Mouse (Mus musculus) liver, embryonic 14.5 days (tissue): ENCODE measurements around the gene 1700029P11Rik. TPM values are rescaled to one million over a fixed set of nuclear protein-coding genes. Genes with fewer than 3 reads are reported as not detected.

Experiments
- ATAC-seq: fragments of 200-750 bp; cut with Nextera tagmentation; 2 replicates; pipeline ENCODE4 v1.8.0; 2017; ENCODE audit warnings: moderate number of reproducible peaks, mild to moderate bottlenecking, moderate library complexity; ENCODE audit not compliant: insufficient read depth
- DNase-seq, 3 experiments: peaks; one replicate each; pipeline ENCODE4 v3.0.0-alpha.2; 2012 to 2013; ENCODE audit warnings: low read depth in 3 of 3, low spot score in 3 of 3
- H3K27ac ChIP-seq: fragments of 300-500 bp; sonication (generic); 2 replicates; pipeline ENCODE4 v1.5.1; 2014; ENCODE audit warnings: moderate library complexity, mild to moderate bottlenecking, control low read depth, inconsistent platforms
- H3K27me3 ChIP-seq: fragments of 300-500 bp; sonication (generic); 2 replicates; pipeline ENCODE4 v1.6.1; 2014; ENCODE audit warnings: mild to moderate bottlenecking, low read length, moderate library complexity; ENCODE audit not compliant: control insufficient read depth, insufficient read depth
- H3K36me3 ChIP-seq: fragments of 300-500 bp; sonication (generic); replicated peaks from 2 replicates; pipeline ENCODE4 v1.6.1; 2014; ENCODE audit warnings: low read depth; ENCODE audit not compliant: control insufficient read depth, insufficient read depth
- H3K4me1 ChIP-seq, 2 experiments: fragments of 200-500 bp in 1 of 2; fragments of 300-500 bp in 1 of 2; sonication (generic) in 1 of 2; replicated peaks; 2 replicates each; pipeline ENCODE4 v1.6.1; 2012 to 2014; ENCODE audit warnings: antibody characterized with exemption in 1 of 2, inconsistent platforms in 1 of 2, low read length in 1 of 2; ENCODE audit not compliant: control insufficient read depth in 2 of 2, insufficient read depth in 2 of 2
- H3K4me2 ChIP-seq: fragments of 300-500 bp; sonication (generic); 2 replicates; pipeline ENCODE4 v1.6.1; 2014; ENCODE audit warnings: low read depth, mild to moderate bottlenecking, control low read depth, moderate library complexity
- H3K4me3 ChIP-seq, 2 experiments: fragments of 200-500 bp in 1 of 2; fragments of 300-500 bp in 1 of 2; sonication (generic) in 1 of 2; 2 replicates each; pipeline ENCODE4 v1.5.1; 2012 to 2014; ENCODE audit warnings: low read depth in 2 of 2, low read length in 2 of 2, mild to moderate bottlenecking in 2 of 2, control low read depth in 1 of 2, inconsistent platforms in 1 of 2, moderate library complexity in 1 of 2; ENCODE audit not compliant: insufficient read depth in 1 of 2
- H3K9ac ChIP-seq: fragments of 300-500 bp; sonication (generic); replicated peaks from 2 replicates; pipeline ENCODE4 v1.6.1; 2014; ENCODE audit warnings: mild to moderate bottlenecking, control low read depth, moderate library complexity
- H3K9me3 ChIP-seq: fragments of 300-500 bp; sonication (generic); 2 replicates; pipeline ENCODE4 v1.6.1; 2016; ENCODE audit warnings: low read length, mixed read lengths; ENCODE audit not compliant: control insufficient read depth
- CTCF ChIP-seq: IDR thresholded peaks from 2 replicates; pipeline ENCODE4 v1.5.1; 2016; ENCODE audit warnings: antibody characterized with exemption, low read depth, control low read depth
- EP300 ChIP-seq: IDR thresholded peaks from 2 replicates; pipeline ENCODE4 v1.6.1; 2016; ENCODE audit warnings: antibody characterized with exemption, low read depth
- WGBS: fragments of 180-500 bp; shearing (Covaris S2); extraction: QIAGEN DNeasy Blood & Tissue Kit; methylation state at CpG from one replicate; pipeline ENCODE4 v1.1.7; 2014; ENCODE audit not compliant: insufficient replicate concordance; 5-methylcytosine and 5-hydroxymethylcytosine counted together
- polyA plus RNA-seq, 2 experiments: library from polyadenylated mRNA; depleted of rRNA in 1 of 2; stranded (reverse) in 1 of 2; unstranded in 1 of 2; fragments of >200 nt; fragmentation: Nextera tagmentation in 1 of 2; extraction: Ambion mirVana in 1 of 2; gene quantifications; 2 replicates each; pipeline versions ENCODE4 v1.2.1 to v1.2.3; 2012 to 2014

1700029P11Rik gene
- polyA plus RNA-seq, 2 experiments: not detected

DNA sequence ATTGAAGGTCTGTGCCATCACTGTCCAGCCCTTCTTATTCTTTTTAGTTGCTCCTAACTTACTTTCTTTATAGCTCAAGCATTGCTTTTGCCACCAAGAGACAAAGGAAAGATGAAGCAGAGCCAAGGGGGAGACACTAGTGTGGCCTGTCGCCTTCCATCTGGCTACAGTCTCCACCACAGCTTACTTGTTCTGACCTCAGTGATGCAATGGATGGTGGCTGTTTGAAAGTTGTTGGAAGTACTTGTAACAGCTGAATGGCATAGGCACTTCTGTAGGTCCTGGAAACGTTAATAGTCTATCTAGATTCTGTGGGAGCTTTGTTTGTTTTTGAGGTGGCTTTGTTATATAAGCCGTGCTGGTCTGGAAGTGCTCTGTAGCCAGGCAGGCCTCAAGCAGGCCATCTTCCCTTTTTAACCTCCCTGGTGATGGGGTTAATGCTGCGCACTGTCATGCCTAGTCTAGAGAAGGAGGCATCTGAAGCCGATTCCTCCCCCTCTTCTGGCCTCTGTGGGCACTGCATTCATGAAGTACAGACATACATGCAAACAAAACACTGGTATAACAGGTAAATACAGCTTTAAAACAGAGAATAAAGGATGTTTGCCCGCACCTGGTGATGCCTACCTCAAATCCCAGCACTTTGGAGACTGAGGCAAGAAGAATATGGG lies 43.8 kb downstream of the 1700029P11Rik start:
- 83% methylated on average over 6 of the region's 6 CpGs for WGBS
- TF ChIP-seq EP300 (no peak), CTCF (no peak)

DNA sequence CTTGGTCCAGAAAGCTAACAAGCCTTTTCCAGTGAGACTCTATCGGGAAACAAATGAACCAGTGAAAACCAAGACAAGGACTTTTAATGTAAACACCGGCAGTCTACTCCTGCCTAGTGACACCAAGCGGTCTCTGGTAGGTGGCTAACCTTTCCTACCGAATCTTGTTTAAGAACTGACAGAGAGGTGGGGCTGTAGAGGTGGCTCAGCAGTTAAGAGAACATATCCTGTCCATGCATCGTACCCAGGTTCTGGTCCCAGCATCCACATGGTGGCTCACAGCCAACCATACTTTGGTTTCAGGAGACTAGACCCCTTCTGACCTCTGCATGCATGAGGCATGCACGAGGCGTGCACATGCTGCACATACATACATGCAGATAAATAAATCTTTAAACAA lies 46.9 kb downstream of the 1700029P11Rik start:
- Histone ChIP-seq H3K4me1 (no peaks in the 10 kb centered on the region), H3K9me3 (no peaks in the 10 kb centered on the region), H3K4me2 (no peak overlapping the region), H3K9ac (no peak overlapping the region), H3K4me3 (no peak overlapping the region), H3K36me3 (peaks cover 64% of the 10 kb centered on the region), H3K27me3 (no peaks in the 10 kb centered on the region), H3K27ac (no peak overlapping the region)
- WGBS: 80% methylated on average over 7 of the region's 7 CpGs
- DNase-seq (no peak), ATAC-seq (no peak)
- TF ChIP-seq EP300: no peak
- TF ChIP-seq CTCF: no peak

More for the DNA sequence above, 43.8 kb downstream of the 1700029P11Rik start:
- ATAC-seq: no peak
- H3K4me2 ChIP-seq: no peak overlapping the region
- no peak overlapping the region for H3K9ac ChIP-seq
- no peak for DNase-seq
- H3K27me3 ChIP-seq: no peaks in the 10 kb centered on the region
- no peak overlapping the region for H3K27ac ChIP-seq
- H3K4me1 ChIP-seq: peaks cover 0 to 1% of the 10 kb centered on the region in 2 experiments; a peak in 2 of 4 replicates
- H3K36me3 ChIP-seq: peaks cover 45% of the 10 kb centered on the region
- H3K9me3 ChIP-seq: no peaks in the 10 kb centered on the region
- no peak overlapping the region for H3K4me3 ChIP-seq

DNA sequence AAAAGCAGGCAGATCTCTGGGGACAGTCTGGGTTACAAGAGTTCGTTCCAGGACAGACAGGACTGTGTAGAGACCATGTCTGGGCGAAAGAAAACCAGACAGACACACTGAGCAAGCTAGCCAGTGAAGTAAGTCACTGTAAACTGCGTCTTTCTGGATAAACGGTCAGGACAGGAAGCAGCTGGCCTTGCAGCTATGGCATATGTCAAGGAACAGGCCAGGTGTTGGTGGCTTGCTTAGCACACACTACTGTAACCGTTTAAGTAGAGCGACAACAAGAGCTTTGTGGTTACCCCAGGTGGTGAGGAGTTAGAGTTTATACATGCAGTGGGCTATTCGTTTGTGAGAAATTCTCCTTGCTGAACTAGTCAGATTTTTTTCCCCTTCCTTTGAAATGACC lies 47.4 kb downstream of the 1700029P11Rik start:
- DNase-seq: no peak
- no peak for TF ChIP-seq CTCF
- TF ChIP-seq EP300: no peak
- no peak for ATAC-seq
- no peak overlapping the region for H3K9ac ChIP-seq
- H3K4me3 ChIP-seq: no peak overlapping the region
- H3K4me2 ChIP-seq: no peak overlapping the region
- no peaks in the 10 kb centered on the region for H3K27me3 ChIP-seq
- no peaks in the 10 kb centered on the region for H3K9me3 ChIP-seq
- 72% methylated on average over 7 of the region's 7 CpGs for WGBS
- H3K36me3 ChIP-seq: peaks cover 68% of the 10 kb centered on the region
- H3K27ac ChIP-seq: no peak overlapping the region
- no peaks in the 10 kb centered on the region for H3K4me1 ChIP-seq

Other genes with a start within 250 kb of the 1700029P11Rik start
- 5.2 and 5.7 TPM in 2 replicates for gene Zc3h7b, start 235.5 kb upstream of the 1700029P11Rik start, polyA plus RNA-seq (2012; rRNA removed)
- 4.0 and 5.3 TPM in 2 replicates for gene Zc3h7b, start 235.5 kb upstream of the 1700029P11Rik start, polyA plus RNA-seq (2014; fragmentation: Nextera tagmentation; extraction: Ambion mirVana)
- gene Rangap1, start 235.0 kb upstream of the 1700029P11Rik start, polyA plus RNA-seq (2012; rRNA removed): 41.5 and 50.6 TPM in 2 replicates
- 57.1 and 61.0 TPM in 2 replicates for gene Rangap1, start 235.0 kb upstream of the 1700029P11Rik start, polyA plus RNA-seq (2014; fragmentation: Nextera tagmentation; extraction: Ambion mirVana)
- 4.4 and 5.1 TPM in 2 replicates for gene Tef, start 178.1 kb upstream of the 1700029P11Rik start, polyA plus RNA-seq (2012; rRNA removed)
- 2.7 and 5.0 TPM in 2 replicates for gene Tef, start 178.1 kb upstream of the 1700029P11Rik start, polyA plus RNA-seq (2014; fragmentation: Nextera tagmentation; extraction: Ambion mirVana)
- 4.9 and 5.1 TPM in 2 replicates for gene Tob2, start 121.7 kb upstream of the 1700029P11Rik start, polyA plus RNA-seq (2012; rRNA removed)
- gene Tob2, start 121.7 kb upstream of the 1700029P11Rik start, polyA plus RNA-seq (2014; fragmentation: Nextera tagmentation; extraction: Ambion mirVana): 5.6 and 7.2 TPM in 2 replicates
- 42.3 and 72.6 TPM in 2 replicates for gene Phf5a, start 108.6 kb upstream of the 1700029P11Rik start, polyA plus RNA-seq (2012; rRNA removed)
- gene Phf5a, start 108.6 kb upstream of the 1700029P11Rik start, polyA plus RNA-seq (2014; fragmentation: Nextera tagmentation; extraction: Ambion mirVana): 120 and 130 TPM in 2 replicates
- gene Aco2, start 108.2 kb upstream of the 1700029P11Rik start, polyA plus RNA-seq (2012; rRNA removed): 74.9 and 85.0 TPM in 2 replicates
- 72.1 and 80.6 TPM in 2 replicates for gene Aco2, start 108.2 kb upstream of the 1700029P11Rik start, polyA plus RNA-seq (2014; fragmentation: Nextera tagmentation; extraction: Ambion mirVana)
- 13.2 and 13.7 TPM in 2 replicates for gene Polr3h, start 54.3 kb upstream of the 1700029P11Rik start, polyA plus RNA-seq (2012; rRNA removed)
- gene Polr3h, start 54.3 kb upstream of the 1700029P11Rik start, polyA plus RNA-seq (2014; fragmentation: Nextera tagmentation; extraction: Ambion mirVana): 68.3 and 77.5 TPM in 2 replicates
- gene Csdc2, start 43.8 kb upstream of the 1700029P11Rik start, polyA plus RNA-seq (2012; rRNA removed): 0.45 and 0.70 TPM in 2 replicates
- gene Csdc2, start 43.8 kb upstream of the 1700029P11Rik start, polyA plus RNA-seq (2014; fragmentation: Nextera tagmentation; extraction: Ambion mirVana): 0.52 and 0.58 TPM in 2 replicates
- 22.6 and 23.4 TPM in 2 replicates for gene Pmm1, start 19.6 kb upstream of the 1700029P11Rik start, polyA plus RNA-seq (2012; rRNA removed)
- 17.6 and 21.1 TPM in 2 replicates for gene Pmm1, start 19.6 kb upstream of the 1700029P11Rik start, polyA plus RNA-seq (2014; fragmentation: Nextera tagmentation; extraction: Ambion mirVana)
- 13.9 and 22.1 TPM in 2 replicates for gene Xrcc6, start 7.3 kb downstream of the 1700029P11Rik start, polyA plus RNA-seq (2012; rRNA removed)
- 52.9 and 62.3 TPM in 2 replicates for gene Xrcc6, start 7.3 kb downstream of the 1700029P11Rik start, polyA plus RNA-seq (2014; fragmentation: Nextera tagmentation; extraction: Ambion mirVana)
- 8.3 and 9.3 TPM in 2 replicates for gene Desi1, start 53.3 kb downstream of the 1700029P11Rik start, polyA plus RNA-seq (2012; rRNA removed)
- gene Desi1, start 53.3 kb downstream of the 1700029P11Rik start, polyA plus RNA-seq (2014; fragmentation: Nextera tagmentation; extraction: Ambion mirVana): 8.6 and 11.3 TPM in 2 replicates
- gene Snu13, start 67.1 kb downstream of the 1700029P11Rik start, polyA plus RNA-seq (2012; rRNA removed): 78.8 and 83.1 TPM in 2 replicates
- gene Snu13, start 67.1 kb downstream of the 1700029P11Rik start, polyA plus RNA-seq (2014; fragmentation: Nextera tagmentation; extraction: Ambion mirVana): 187 TPM in 2 replicates
- not detected in 2 replicates for gene 4930407I10Rik, start 78.6 kb downstream of the 1700029P11Rik start, polyA plus RNA-seq (2012; rRNA removed)
- not detected in 2 replicates for gene 4930407I10Rik, start 78.6 kb downstream of the 1700029P11Rik start, polyA plus RNA-seq (2014; fragmentation: Nextera tagmentation; extraction: Ambion mirVana)
- gene Mei1, start 89.5 kb downstream of the 1700029P11Rik start, polyA plus RNA-seq (2012; rRNA removed): not detected in 2 replicates
- not detected in 2 replicates for gene Mei1, start 89.5 kb downstream of the 1700029P11Rik start, polyA plus RNA-seq (2014; fragmentation: Nextera tagmentation; extraction: Ambion mirVana)
- 5.9 and 7.2 TPM in 2 replicates for gene Ccdc134, start 147.4 kb downstream of the 1700029P11Rik start, polyA plus RNA-seq (2012; rRNA removed)
- 5.5 and 6.6 TPM in 2 replicates for gene Ccdc134, start 147.4 kb downstream of the 1700029P11Rik start, polyA plus RNA-seq (2014; fragmentation: Nextera tagmentation; extraction: Ambion mirVana)
- 29.3 and 37.1 TPM in 2 replicates for gene Srebf2, start 166.6 kb downstream of the 1700029P11Rik start, polyA plus RNA-seq (2012; rRNA removed)
- gene Srebf2, start 166.6 kb downstream of the 1700029P11Rik start, polyA plus RNA-seq (2014; fragmentation: Nextera tagmentation; extraction: Ambion mirVana): 30.8 and 35.2 TPM in 2 replicates
- gene Shisa8, start 232.3 kb downstream of the 1700029P11Rik start, polyA plus RNA-seq (2012; rRNA removed): 0.15 and 0.19 TPM in 2 replicates
- 0.05 and 0.09 TPM in 2 replicates for gene Shisa8, start 232.3 kb downstream of the 1700029P11Rik start, polyA plus RNA-seq (2014; fragmentation: Nextera tagmentation; extraction: Ambion mirVana)
- 0.54 and 0.66 TPM in 2 replicates for gene Tnfrsf13c, start 243.8 kb downstream of the 1700029P11Rik start, polyA plus RNA-seq (2012; rRNA removed)
- 0.14 and 0.58 TPM in 2 replicates for gene Tnfrsf13c, start 243.8 kb downstream of the 1700029P11Rik start, polyA plus RNA-seq (2014; fragmentation: Nextera tagmentation; extraction: Ambion mirVana)